Mouse (Mus musculus) liver, postnatal 0 days (tissue): ENCODE measurements around the gene Tuba3a. TPM values are rescaled to one million over a fixed set of nuclear protein-coding genes. Genes with fewer than 3 reads are reported as not detected.
"Not testable (repeated sequence)": the region's sequence is repeated elsewhere in the genome, so short reads cannot be mapped to it uniquely, and the experiment has no call there.

Source experiments
- ATAC-seq: fragments of 200-750 bp; cut with Nextera tagmentation; 2 replicates; pipeline ENCODE4 v1.8.0; 2017; ENCODE audit warnings: mild to moderate bottlenecking, moderate library complexity
- DNase-seq: peaks from one replicate; pipeline ENCODE4 v3.0.0-alpha.2; 2016
- H3K27ac ChIP-seq: fragments of 300-500 bp; sonication (generic); 2 replicates; pipeline ENCODE4 v1.5.1; 2014; ENCODE audit warnings: antibody characterized with exemption, moderate library complexity, mild to moderate bottlenecking, low read depth
- H3K27me3 ChIP-seq: fragments of 300-500 bp; sonication (generic); 2 replicates; pipeline ENCODE4 v1.6.1; 2014; ENCODE audit warnings: low read length, control low read depth, mixed read lengths; ENCODE audit not compliant: insufficient read depth
- H3K36me3 ChIP-seq: fragments of 300-500 bp; sonication (generic); replicated peaks from 2 replicates; pipeline ENCODE4 v1.6.1; 2014; ENCODE audit warnings: mild to moderate bottlenecking, control low read depth, low read length, moderate library complexity, mixed read lengths; ENCODE audit not compliant: insufficient read depth
- H3K4me1 ChIP-seq: fragments of 300-500 bp; sonication (generic); 2 replicates; pipeline ENCODE4 v1.6.1; 2014; ENCODE audit warnings: antibody characterized with exemption, mild to moderate bottlenecking, control low read depth; ENCODE audit not compliant: insufficient read depth
- H3K4me2 ChIP-seq: fragments of 300-500 bp; sonication (generic); 2 replicates; pipeline ENCODE4 v1.6.1; 2014; ENCODE audit warnings: low read depth, mild to moderate bottlenecking, low read length, moderate library complexity, mixed read lengths
- H3K4me3 ChIP-seq: fragments of 300-500 bp; sonication (generic); 2 replicates; pipeline ENCODE4 v1.5.1; 2014; ENCODE audit warnings: low read depth, low read length
- H3K9ac ChIP-seq: fragments of 300-500 bp; sonication (generic); replicated peaks from 2 replicates; pipeline ENCODE4 v1.6.1; 2014; ENCODE audit warnings: mild to moderate bottlenecking, moderate library complexity
- H3K9me3 ChIP-seq: fragments of 300-500 bp; sonication (generic); 2 replicates; pipeline ENCODE4 v1.6.1; 2016; ENCODE audit warnings: mild to moderate bottlenecking, control low read depth, low read length, mixed read lengths
- CTCF ChIP-seq: sonication (generic); IDR thresholded peaks from 2 replicates; pipeline ENCODE4 v1.5.1; 2016; ENCODE audit warnings: antibody characterized with exemption, low read depth
- EP300 ChIP-seq: IDR thresholded peaks from 2 replicates; pipeline ENCODE4 v1.6.1; 2016; ENCODE audit warnings: antibody characterized with exemption, low read depth, mild to moderate bottlenecking
- WGBS: fragments of 180-500 bp; shearing (Covaris S2); extraction: QIAGEN DNeasy Blood & Tissue Kit; methylation state at CpG from one replicate; pipeline ENCODE4 v1.1.7; 2014; ENCODE audit not compliant: insufficient replicate concordance; 5-methylcytosine and 5-hydroxymethylcytosine counted together
- polyA plus RNA-seq: library from polyadenylated mRNA; unstranded; fragments of >200 nt; fragmentation: Nextera tagmentation; extraction: Ambion mirVana; gene quantifications from 2 replicates; pipeline ENCODE4 v1.2.1, GENCODE M21; 2015

Tuba3a gene
- polyA plus RNA-seq, 1 experiment from 2014 or later: not detected

DNA sequence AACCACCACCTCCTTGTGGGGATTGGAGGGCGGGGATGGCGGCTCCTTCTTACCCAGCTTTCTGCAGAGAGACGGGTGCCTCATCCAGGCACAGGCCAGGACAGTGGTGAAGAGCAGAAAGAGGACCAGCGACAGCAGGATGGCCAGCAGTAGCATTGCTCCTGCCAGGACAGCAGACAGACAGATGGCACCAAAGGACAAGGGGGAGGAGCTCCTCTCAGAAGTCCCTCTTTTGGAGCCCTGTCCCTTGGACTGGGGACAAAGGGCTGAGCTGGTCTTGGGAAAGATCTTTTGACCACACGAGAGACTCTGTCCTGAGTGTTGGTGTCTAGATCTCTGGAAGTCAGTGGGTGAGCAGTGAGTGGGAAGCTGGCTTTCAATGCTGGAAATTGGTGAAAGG is 23.6 kb upstream of the Tuba3a start:
- Histone ChIP-seq H3K27ac (0 out of 2 replicates have a peak overlapping the region, but pooled peaks have one; percentile 30), H3K27me3 (no peaks in the 10 kb centered on the region), H3K9ac (peak overlapping the region; percentile 26; the same call in 1 of the 2 replicates), H3K4me3 (no peak overlapping the region), H3K4me2 (no peak overlapping the region), H3K36me3 (peaks cover 13% of the 10 kb centered on the region), H3K4me1 (peaks cover 15% of the 10 kb centered on the region), H3K9me3 (no peaks in the 10 kb centered on the region)
- DNase-seq: no peak
- TF ChIP-seq CTCF (peak; percentile 27), EP300 (no peak)
- WGBS: 77% methylated on average over 5 of the region's 5 CpGs
- ATAC-seq: peak; percentile 9; the same call in 1 of the 2 replicates

- Histone ChIP-seq H3K27me3 (no peaks in the 10 kb centered on the region), H3K4me1 (peaks cover 10% of the 10 kb centered on the region), H3K36me3 (peaks cover 13% of the 10 kb centered on the region), H3K9me3 (no peaks in the 10 kb centered on the region), H3K4me3 (no peak overlapping the region), H3K27ac (no peak overlapping the region), H3K4me2 (no peak overlapping the region), H3K9ac (peak overlapping the region; percentile 26; the same call in 1 of the 2 replicates)
- 56% methylated on average over 13 of the region's 13 CpGs for WGBS
- no peak for ATAC-seq
- TF ChIP-seq CTCF (no peak), EP300 (no peak)
- DNase-seq: no peak
These were observed 23.1 kb upstream of the Tuba3a start for GRCm38 (mm10) chr6:125308921-125309320.

- 81% methylated on average over 5 of the region's 5 CpGs for WGBS
- no peak overlapping the region for H3K4me2 ChIP-seq
- TF ChIP-seq CTCF: no peak
- no peak for TF ChIP-seq EP300
- no peaks in the 10 kb centered on the region for H3K9me3 ChIP-seq
- no peaks in the 10 kb centered on the region for H3K27me3 ChIP-seq
- H3K4me1 ChIP-seq: peaks cover 5% of the 10 kb centered on the region
- no peak overlapping the region for H3K4me3 ChIP-seq
- DNase-seq (no peak), ATAC-seq (no peak)
- no peak overlapping the region for H3K9ac ChIP-seq
- H3K27ac ChIP-seq: no peak overlapping the region
- H3K36me3 ChIP-seq: peaks cover 13% of the 10 kb centered on the region
These were observed 21.2 kb upstream of the Tuba3a start for GRCm38 (mm10) chr6:125307091-125307490.

GRCm38 (mm10) chr6:125305465-125305864 is 19.6 kb upstream of the Tuba3a start:
- ATAC-seq: no peak
- Histone ChIP-seq H3K9me3 (no peaks in the 10 kb centered on the region), H3K27me3 (no peaks in the 10 kb centered on the region), H3K4me2 (no peak overlapping the region), H3K27ac (no peak overlapping the region), H3K4me1 (0 out of 2 replicates have a peak, but pooled peaks cover 2% of the 10 kb centered on the region), H3K9ac (no peak overlapping the region), H3K4me3 (no peak overlapping the region), H3K36me3 (peaks cover 11% of the 10 kb centered on the region)
- WGBS: 77% methylated on average over 6 of the region's 6 CpGs
- TF ChIP-seq EP300 (no peak), CTCF (no peak)
- DNase-seq: no peak

GRCm38 (mm10) chr6:125304408-125304807 is 18.6 kb upstream of the Tuba3a start:
- not testable (repeated sequence) for DNase-seq, H3K9ac ChIP-seq, H3K4me3 ChIP-seq, H3K36me3 ChIP-seq, H3K4me1 ChIP-seq, H3K27me3 ChIP-seq, H3K9me3 ChIP-seq, H3K4me2 ChIP-seq, ATAC-seq, H3K27ac ChIP-seq
- WGBS: 82% methylated on average over 7 of the region's 7 CpGs

- H3K27ac ChIP-seq: no peak overlapping the region
- TF ChIP-seq CTCF (no peak), EP300 (no peak)
- H3K4me3 ChIP-seq: no peak overlapping the region
- H3K27me3 ChIP-seq: no peaks in the 10 kb centered on the region
- no peaks in the 10 kb centered on the region for H3K4me1 ChIP-seq
- no peak overlapping the region for H3K9ac ChIP-seq
- ATAC-seq: no peak
- DNase-seq: no peak
- peaks cover 6% of the 10 kb centered on the region for H3K36me3 ChIP-seq
- no peaks in the 10 kb centered on the region for H3K9me3 ChIP-seq
- 81% methylated on average over 4 of the region's 4 CpGs for WGBS
- no peak overlapping the region for H3K4me2 ChIP-seq
These were observed 17.4 kb upstream of the Tuba3a start for GRCm38 (mm10) chr6:125303242-125303641.
